Mouse (Mus musculus) limb, embryonic 14.5 days (tissue): ENCODE results near the gene Sprr2j-ps. TPM values are rescaled to one million over a fixed set of nuclear protein-coding genes. Genes with fewer than 3 reads are reported as not detected.

Experiments
- ATAC-seq: fragments of 200-750 bp; cut with Nextera tagmentation; 2 replicates; pipeline ENCODE4 v1.8.0; 2017; ENCODE audit warnings: low read depth, moderate number of reproducible peaks, moderate TSS enrichment; ENCODE audit not compliant: low FRiP score
- DNase-seq: peaks from one replicate; pipeline ENCODE4 v3.0.0-alpha.2; 2015; ENCODE audit warnings: low spot score
- H3K27ac ChIP-seq: fragments of 300-500 bp; sonication (generic); replicated peaks from 2 replicates; pipeline ENCODE4 v1.5.1; 2014; ENCODE audit warnings: low read depth, mild to moderate bottlenecking, low read length, moderate library complexity, mixed read lengths
- H3K27me3 ChIP-seq: fragments of 300-500 bp; sonication (generic); 2 replicates; pipeline ENCODE4 v1.6.1; 2014; ENCODE audit warnings: low read length, mixed read lengths; ENCODE audit not compliant: control insufficient read depth, insufficient read depth
- H3K36me3 ChIP-seq: fragments of 300-500 bp; sonication (generic); 2 replicates; pipeline ENCODE4 v1.6.1; 2014; ENCODE audit warnings: mild to moderate bottlenecking, low read length, moderate library complexity, mixed read lengths; ENCODE audit not compliant: control insufficient read depth, insufficient read depth
- H3K4me1 ChIP-seq: fragments of 300-500 bp; sonication (generic); 2 replicates; pipeline ENCODE4 v1.6.1; 2014; ENCODE audit warnings: antibody characterized with exemption, low read length, mixed read lengths; ENCODE audit not compliant: control insufficient read depth, insufficient read depth
- H3K4me2 ChIP-seq: fragments of 300-500 bp; sonication (generic); replicated peaks from 2 replicates; pipeline ENCODE4 v1.6.1; 2014; ENCODE audit warnings: low read depth, mild to moderate bottlenecking, low read length, moderate library complexity; ENCODE audit not compliant: severe bottlenecking
- H3K4me3 ChIP-seq: fragments of 300-500 bp; sonication (generic); replicated peaks from 2 replicates; pipeline ENCODE4 v1.5.1; 2014; ENCODE audit warnings: low read length
- H3K9ac ChIP-seq: fragments of 300-500 bp; sonication (generic); 2 replicates; pipeline ENCODE4 v1.6.1; 2014; ENCODE audit warnings: mild to moderate bottlenecking, low read depth, low read length, moderate library complexity; ENCODE audit not compliant: severe bottlenecking
- H3K9me3 ChIP-seq: fragments of 300-500 bp; sonication (generic); 2 replicates; pipeline ENCODE4 v1.6.1; 2016; ENCODE audit warnings: low read length; ENCODE audit not compliant: control insufficient read depth
- POLR2A ChIP-seq: fragments of 200-500 bp; IDR thresholded peaks from 2 replicates; pipeline ENCODE4 v1.8.0; 2012; ENCODE audit warnings: inconsistent platforms, mild to moderate bottlenecking, moderate library complexity, borderline replicate concordance; ENCODE audit not compliant: insufficient read depth, insufficient read length; ENCODE audit errors: extremely low read depth
- WGBS: fragments of 180-500 bp; shearing (Covaris S2); extraction: QIAGEN DNeasy Blood & Tissue Kit; methylation state at CpG from one replicate; pipeline ENCODE4 v1.1.7; 2014; 5-methylcytosine and 5-hydroxymethylcytosine counted together
- polyA plus RNA-seq, 2 experiments: library from polyadenylated mRNA; depleted of rRNA in 1 of 2; stranded (reverse) in 1 of 2; unstranded in 1 of 2; fragments of >200 nt; fragmentation: Nextera tagmentation in 1 of 2; extraction: Ambion mirVana in 1 of 2; gene quantifications; 2 replicates each; pipeline versions ENCODE4 v1.2.1 to v1.2.3; 2012 to 2014

Sprr2j-ps gene
- polyA plus RNA-seq, 2 experiments = 0.39 TPM; not detected in 1

GRCm38 (mm10) chr3:92466576-92466975, 48.7 kb downstream of the Sprr2j-ps start:
- Histone ChIP-seq H3K27me3 (no peaks in the 10 kb centered on the region), H3K4me3 (no peak overlapping the region), H3K9me3 (no peaks in the 10 kb centered on the region), H3K9ac (no peak overlapping the region), H3K4me2 (no peak overlapping the region), H3K27ac (no peak overlapping the region), H3K4me1 (no peaks in the 10 kb centered on the region), H3K36me3 (no peaks in the 10 kb centered on the region)
- WGBS = 65% methylated on average over 1 of the region's 1 CpGs
- DNase-seq (no peak), ATAC-seq (no peak)
- no peak for TF ChIP-seq POLR2A

DNA sequence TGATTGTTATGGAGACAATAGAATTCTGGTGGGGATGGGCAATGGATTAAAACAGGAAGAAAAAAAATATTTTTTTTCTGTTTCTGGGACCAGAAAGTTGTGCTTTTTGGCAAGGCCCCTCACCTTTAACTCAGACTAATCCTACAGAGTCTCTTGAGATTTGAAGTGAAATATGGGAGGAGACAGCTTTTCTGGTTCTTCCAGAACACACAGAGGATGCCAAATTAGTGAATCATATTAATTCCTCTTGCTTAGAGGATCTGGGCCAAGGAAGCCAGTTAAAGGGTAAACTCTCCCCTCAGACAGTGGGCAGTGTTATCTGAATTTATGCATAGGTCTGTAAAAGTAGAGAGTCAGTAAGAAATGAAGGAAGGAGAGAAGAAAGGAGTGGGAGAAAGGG, 49.5 kb downstream of the Sprr2j-ps start:
- no peaks in the 10 kb centered on the region for H3K27me3 ChIP-seq
- H3K4me3 ChIP-seq = no peak overlapping the region
- ATAC-seq (no peak), DNase-seq (no peak)
- H3K36me3 ChIP-seq = no peaks in the 10 kb centered on the region
- H3K4me2 ChIP-seq = no peak overlapping the region
- H3K9ac ChIP-seq = no peak overlapping the region
- H3K9me3 ChIP-seq = no peaks in the 10 kb centered on the region
- no peaks in the 10 kb centered on the region for H3K4me1 ChIP-seq
- TF ChIP-seq POLR2A = no peak
- H3K27ac ChIP-seq = no peak overlapping the region

Other genes with a start within 250 kb of the Sprr2j-ps start
- gene Sprr2a1, start 202.3 kb upstream of the Sprr2j-ps start, polyA plus RNA-seq (2012; rRNA removed) = 0.19 and 0.29 TPM in 2 replicates
- gene Sprr2a1, start 202.3 kb upstream of the Sprr2j-ps start, polyA plus RNA-seq (2014; fragmentation: Nextera tagmentation; extraction: Ambion mirVana) = 0.26 and 0.45 TPM in 2 replicates
- 10.2 and 21.5 TPM in 2 replicates for gene Sprr2a2, start 202.2 kb upstream of the Sprr2j-ps start, polyA plus RNA-seq (2012; rRNA removed)
- 9.4 and 9.7 TPM in 2 replicates for gene Sprr2a2, start 202.2 kb upstream of the Sprr2j-ps start, polyA plus RNA-seq (2014; fragmentation: Nextera tagmentation; extraction: Ambion mirVana)
- gene Sprr2a3, start 132.7 kb upstream of the Sprr2j-ps start, polyA plus RNA-seq (2012; rRNA removed) = 0.63 TPM in 2 replicates
- gene Sprr2a3, start 132.7 kb upstream of the Sprr2j-ps start, polyA plus RNA-seq (2014; fragmentation: Nextera tagmentation; extraction: Ambion mirVana) = 0.44 and 0.52 TPM in 2 replicates
- gene Sprr2b, start 101.5 kb upstream of the Sprr2j-ps start, polyA plus RNA-seq (2012; rRNA removed) = not detected in 2 replicates
- not detected in 2 replicates for gene Sprr2b, start 101.5 kb upstream of the Sprr2j-ps start, polyA plus RNA-seq (2014; fragmentation: Nextera tagmentation; extraction: Ambion mirVana)
- not detected in 2 replicates for gene Sprr2d, start 78.9 kb upstream of the Sprr2j-ps start, polyA plus RNA-seq (2012; rRNA removed)
- not detected in 2 replicates for gene Sprr2d, start 78.9 kb upstream of the Sprr2j-ps start, polyA plus RNA-seq (2014; fragmentation: Nextera tagmentation; extraction: Ambion mirVana)
- not detected in 2 replicates for gene Sprr2e, start 65.9 kb upstream of the Sprr2j-ps start, polyA plus RNA-seq (2012; rRNA removed)
- gene Sprr2e, start 65.9 kb upstream of the Sprr2j-ps start, polyA plus RNA-seq (2014; fragmentation: Nextera tagmentation; extraction: Ambion mirVana) = not detected in 2 replicates
- gene Sprr2f, start 52.9 kb upstream of the Sprr2j-ps start, polyA plus RNA-seq (2012; rRNA removed) = 0.27 and 0.43 TPM in 2 replicates
- not detected in 2 replicates for gene Sprr2f, start 52.9 kb upstream of the Sprr2j-ps start, polyA plus RNA-seq (2014; fragmentation: Nextera tagmentation; extraction: Ambion mirVana)
- 0.09 TPM in 1 of 2 replicates, not detected in the other for gene Sprr2h, start 32.4 kb upstream of the Sprr2j-ps start, polyA plus RNA-seq (2012; rRNA removed)
- 0.28 TPM in 1 of 2 replicates, not detected in the other for gene Sprr2h, start 32.4 kb upstream of the Sprr2j-ps start, polyA plus RNA-seq (2014; fragmentation: Nextera tagmentation; extraction: Ambion mirVana)
- gene Sprr2i, start 10.1 kb upstream of the Sprr2j-ps start, polyA plus RNA-seq (2012; rRNA removed) = not detected in 2 replicates
- gene Sprr2i, start 10.1 kb upstream of the Sprr2j-ps start, polyA plus RNA-seq (2014; fragmentation: Nextera tagmentation; extraction: Ambion mirVana) = not detected in 2 replicates
- 6.2 and 7.4 TPM in 2 replicates for gene Gm9774, start 11.3 kb downstream of the Sprr2j-ps start, polyA plus RNA-seq (2012; rRNA removed)
- 5.1 and 5.9 TPM in 2 replicates for gene Gm9774, start 11.3 kb downstream of the Sprr2j-ps start, polyA plus RNA-seq (2014; fragmentation: Nextera tagmentation; extraction: Ambion mirVana)
- not detected in 2 replicates for gene Sprr2k, start 14.5 kb downstream of the Sprr2j-ps start, polyA plus RNA-seq (2012; rRNA removed)
- gene Sprr2k, start 14.5 kb downstream of the Sprr2j-ps start, polyA plus RNA-seq (2014; fragmentation: Nextera tagmentation; extraction: Ambion mirVana) = not detected in 2 replicates
- 6.1 and 6.3 TPM in 2 replicates for gene Sprr1b, start 20.7 kb downstream of the Sprr2j-ps start, polyA plus RNA-seq (2012; rRNA removed)
- gene Sprr1b, start 20.7 kb downstream of the Sprr2j-ps start, polyA plus RNA-seq (2014; fragmentation: Nextera tagmentation; extraction: Ambion mirVana) = 8.4 and 15.7 TPM in 2 replicates
- not detected in 2 replicates for gene Sprr3, start 40.6 kb downstream of the Sprr2j-ps start, polyA plus RNA-seq (2012; rRNA removed)
- gene Sprr3, start 40.6 kb downstream of the Sprr2j-ps start, polyA plus RNA-seq (2014; fragmentation: Nextera tagmentation; extraction: Ambion mirVana) = 0.25 TPM in 1 of 2 replicates, not detected in the other
- gene Sprr1a, start 67.8 kb downstream of the Sprr2j-ps start, polyA plus RNA-seq (2012; rRNA removed) = 6.4 and 6.5 TPM in 2 replicates
- gene Sprr1a, start 67.8 kb downstream of the Sprr2j-ps start, polyA plus RNA-seq (2014; fragmentation: Nextera tagmentation; extraction: Ambion mirVana) = 12.7 and 21.2 TPM in 2 replicates
- gene Sprr4, start 82.4 kb downstream of the Sprr2j-ps start, polyA plus RNA-seq (2012; rRNA removed) = not detected in 2 replicates
- not detected in 2 replicates for gene Sprr4, start 82.4 kb downstream of the Sprr2j-ps start, polyA plus RNA-seq (2014; fragmentation: Nextera tagmentation; extraction: Ambion mirVana)
- not detected in 2 replicates for gene 2310046K23Rik, start 116.4 kb downstream of the Sprr2j-ps start, polyA plus RNA-seq (2012; rRNA removed)
- not detected in 2 replicates for gene 2310046K23Rik, start 116.4 kb downstream of the Sprr2j-ps start, polyA plus RNA-seq (2014; fragmentation: Nextera tagmentation; extraction: Ambion mirVana)
- gene Ivl, start 155.7 kb downstream of the Sprr2j-ps start, polyA plus RNA-seq (2012; rRNA removed) = 0.12 and 0.14 TPM in 2 replicates
- gene Ivl, start 155.7 kb downstream of the Sprr2j-ps start, polyA plus RNA-seq (2014; fragmentation: Nextera tagmentation; extraction: Ambion mirVana) = 0.14 and 0.72 TPM in 2 replicates
- not detected in 2 replicates for gene Smcp, start 170.9 kb downstream of the Sprr2j-ps start, polyA plus RNA-seq (2012; rRNA removed)
- not detected in 2 replicates for gene Smcp, start 170.9 kb downstream of the Sprr2j-ps start, polyA plus RNA-seq (2014; fragmentation: Nextera tagmentation; extraction: Ambion mirVana)
- not detected in 2 replicates for gene 2210017I01Rik, start 189.4 kb downstream of the Sprr2j-ps start, polyA plus RNA-seq (2012; rRNA removed)
- not detected in 2 replicates for gene 2210017I01Rik, start 189.4 kb downstream of the Sprr2j-ps start, polyA plus RNA-seq (2014; fragmentation: Nextera tagmentation; extraction: Ambion mirVana)
- not detected in 2 replicates for gene Lce6a, start 203.6 kb downstream of the Sprr2j-ps start, polyA plus RNA-seq (2012; rRNA removed)
- 0.59 TPM in 1 of 2 replicates, not detected in the other for gene Lce6a, start 203.6 kb downstream of the Sprr2j-ps start, polyA plus RNA-seq (2014; fragmentation: Nextera tagmentation; extraction: Ambion mirVana)
- gene Lce1a1, start 230.2 kb downstream of the Sprr2j-ps start, polyA plus RNA-seq (2012; rRNA removed) = not detected in 2 replicates
- gene Lce1a1, start 230.2 kb downstream of the Sprr2j-ps start, polyA plus RNA-seq (2014; fragmentation: Nextera tagmentation; extraction: Ambion mirVana) = not detected in 2 replicates
- not detected in 2 replicates for gene Lce1b, start 238.8 kb downstream of the Sprr2j-ps start, polyA plus RNA-seq (2012; rRNA removed)
- gene Lce1b, start 238.8 kb downstream of the Sprr2j-ps start, polyA plus RNA-seq (2014; fragmentation: Nextera tagmentation; extraction: Ambion mirVana) = not detected in 2 replicates